Comparison of ENCODE assay signal across 8 mouse cellular contexts in genomic region chr5:65696821-65697485, GRCm38 (mm10). TPM values are rescaled to one million over a fixed set of nuclear protein-coding genes. Genes with fewer than 3 reads are reported as not detected.
A peak's percentile ranks its signal among the peaks of the same experiment; 100 is the strongest.
DNase-seq lines count a peak whose midpoint lies in the region; ATAC-seq and TF ChIP-seq lines count a peak whose summit lies in the region.

No protein-coding gene starts in this region.

- H3K27me3 ChIP-seq in forebrain, embryonic 15.5 days, result no peaks in the 10 kb centered on the region
- H3K27me3 ChIP-seq in neural tube, embryonic 15.5 days (replicated peaks), result no peaks in the 10 kb centered on the region

- peaks cover 29% of the 10 kb centered on the region for H3K4me1 ChIP-seq in forebrain, embryonic 15.5 days
- peaks cover 3% of the 10 kb centered on the region; the same call in 1 of the 2 replicates for H3K4me1 ChIP-seq in lung, adult 2 months (ENCODE audit: control insufficient read depth, insufficient read depth, low read length)
- H3K4me1 ChIP-seq in neural tube, embryonic 15.5 days, result peaks cover 32% of the 10 kb centered on the region

- peak; percentile 53 for ATAC-seq in forebrain, embryonic 15.5 days (replicated peaks)
- peak; percentile 45 for ATAC-seq in neural tube, embryonic 15.5 days (ENCODE audit: low FRiP score)

- peak overlapping the region; percentile 52 for H3K4me2 ChIP-seq in forebrain, embryonic 15.5 days (replicated peaks)
- peak overlapping the region; percentile 72 for H3K4me2 ChIP-seq in neural tube, embryonic 15.5 days

- intact Hi-C loops in heart, postnatal 25 days (cut with DNase I), result loop anchor here (1.0 to 5.0 kb wide), 4 partner anchors 65 to 296 kb away; partner anchors contain the start of genes Gm43552 and N4bp2

- peak overlapping the region; percentile 98 for H3K4me3 ChIP-seq in forebrain, embryonic 15.5 days
- peak overlapping the region; percentile 80 for H3K4me3 ChIP-seq in lung, adult 2 months (replicated peaks; ENCODE audit: extremely low read depth, low read depth, low read length)
- peak overlapping the region; percentile 87 for H3K4me3 ChIP-seq in neural tube, embryonic 15.5 days (replicated peaks)

- under 1% methylated on average over 57 of the region's 58 CpGs for WGBS in forebrain, embryonic 15.5 days
- 2% methylated on average over 57 of the region's 58 CpGs for WGBS in lung, adult 2 months
- WGBS in neural tube, embryonic 15.5 days, result under 1% methylated on average over 54 of the region's 58 CpGs

- H3K9me3 ChIP-seq in forebrain, embryonic 15.5 days, result no peaks in the 10 kb centered on the region
- no peaks in the 10 kb centered on the region for H3K9me3 ChIP-seq in neural tube, embryonic 15.5 days (replicated peaks)

- DNase-seq in ES-CJ7 (ENCODE audit: low read depth, low spot score), result peak; percentile 77
- DNase-seq in cerebellum, adult 11 months, result peak; percentile 67
- peak; percentile 53 for DNase-seq in heart, postnatal 25 days (ENCODE audit: low spot score)
- peak; percentile 44 to 84 for DNase-seq in layer of hippocampus, adult 18-20 months (ENCODE audit: low spot score in 2 of 2)
- peak; percentile 71 for DNase-seq in lung, adult 2 months
- peak; percentile 75 for DNase-seq in testis, postnatal 10 days (ENCODE audit: low spot score)

- peak overlapping the region; percentile 97 for H3K9ac ChIP-seq in forebrain, embryonic 15.5 days (replicated peaks)
- H3K9ac ChIP-seq in neural tube, embryonic 15.5 days (replicated peaks), result peak overlapping the region; percentile 80

- TF ChIP-seq CTCF in lung, adult 2 months (IDR thresholded peaks at IDR 0.05; ENCODE audit: insufficient read depth, low read length), result peak; percentile 69

- H3K36me3 ChIP-seq in forebrain, embryonic 15.5 days, result no peaks in the 10 kb centered on the region; the same call in 1 of the 2 replicates
- H3K36me3 ChIP-seq in neural tube, embryonic 15.5 days, result peaks cover 7% of the 10 kb centered on the region; the same call in 1 of the 2 replicates

- TF ChIP-seq POLR2A in lung, adult 2 months (IDR thresholded peaks at IDR 0.05; ENCODE audit: borderline replicate concordance, extremely low read depth, low read depth, low read length), result no peak

- H3K27ac ChIP-seq in forebrain, embryonic 15.5 days (replicated peaks), result peak overlapping the region; percentile 97
- H3K27ac ChIP-seq in neural tube, embryonic 15.5 days (replicated peaks), result peak overlapping the region; percentile 95

RNA-seq across cellular contexts. Expression of gene Pds5a, which starts 1.1 kb away (rescaled TPM):
- polyA plus RNA-seq in forebrain, embryonic 15.5 days (2015; fragmentation: Nextera tagmentation; extraction: Ambion mirVana), result 59.8 and 68.3 TPM in 2 replicates
- 10 to 100 TPM; 59.5 to 60.2 TPM for total RNA-seq in heart, postnatal 25 days (2021)
- total RNA-seq in layer of hippocampus, adult 18-20 months (2021), result 10 to 100 TPM; 79.3 to 80.0 TPM
- polyA plus RNA-seq in lung, adult 2 months (2012; rRNA removed), result 12.7 and 19.4 TPM in 2 replicates
- 35.6 and 38.0 TPM in 2 replicates for polyA plus RNA-seq in neural tube, embryonic 15.5 days (2015; fragmentation: Nextera tagmentation; extraction: Ambion mirVana)

Comparison
In these comparisons a context has a peak if more than half of its experiments do, and no peak if none do; other contexts are left out.
1. Peak in every context shown above with its lines: DNase-seq, ATAC-seq, H3K4me3 ChIP-seq and H3K27ac ChIP-seq.